ENCODE assay signal across 14 mouse cellular contexts in genomic region chr16:44238835-44239263, GRCm38 (mm10).
DNase-seq lines count a peak whose midpoint lies in the region; ATAC-seq lines count a peak whose summit lies in the region.
"Had no signal": no experiment of that assay in that cellular context is flagged by ENCODE, and none has a peak within 500 bp of the region (broad histone marks: within the 10 kb centered on the region; RNA-seq: fewer than 3 reads in every experiment).

No protein-coding gene starts in this region.

- no peaks in the 10 kb centered on the region for H3K27me3 ChIP-seq in forebrain, embryonic 14.5 days (replicated peaks; ENCODE audit: control insufficient read depth, insufficient read depth, low read length)
- H3K27me3 ChIP-seq in forebrain, embryonic 12.5 days, result no peaks in the 10 kb centered on the region
- H3K27me3 ChIP-seq: neural tube, embryonic 12.5 days; stomach, embryonic 15.5 days had no signal

- WGBS in forebrain, embryonic 14.5 days, result 58% methylated on average over 10 of the region's 10 CpGs
- WGBS in forebrain, embryonic 12.5 days, result 70% methylated on average over 10 of the region's 10 CpGs

- DNase-seq in forebrain, embryonic 14.5 days (ENCODE audit: low spot score), result peak; percentile 8
- DNase-seq in lung, postnatal 10 days, result peak; percentile 9
- DNase-seq in lung, adult 18-20 months, result no peak
- peak; percentile 46 to 50 for DNase-seq in layer of hippocampus, postnatal 14 days (ENCODE audit: low spot score in 2 of 2)
- DNase-seq in telencephalon, adult 2 months (ENCODE audit: low read depth, low spot score), result peak; percentile 62
- DNase-seq in urinary bladder, postnatal 10 days (ENCODE audit: low spot score), result no peak
- no peak for DNase-seq in embryo, embryonic 10 days (ENCODE audit: low spot score)
- DNase-seq: B cell, adult 2 months; cerebellum, postnatal 10 days; lung, postnatal 14 days had no signal

- H3K27ac ChIP-seq in forebrain, embryonic 14.5 days (ENCODE audit: low read depth, low read length), result no peak overlapping the region
- no peak overlapping the region for H3K27ac ChIP-seq in forebrain, embryonic 12.5 days
- H3K27ac ChIP-seq: kidney, postnatal 0 days; neural tube, embryonic 12.5 days; stomach, embryonic 15.5 days had no signal

- H3K4me2 ChIP-seq in forebrain, embryonic 14.5 days (ENCODE audit: low read length), result no peak overlapping the region
- H3K4me2 ChIP-seq in forebrain, embryonic 12.5 days, result no peak overlapping the region
- H3K4me2 ChIP-seq: neural tube, embryonic 12.5 days; stomach, embryonic 15.5 days had no signal

- H3K9me3 ChIP-seq in forebrain, embryonic 14.5 days (replicated peaks; ENCODE audit: control insufficient read depth, low read length), result no peaks in the 10 kb centered on the region
- no peaks in the 10 kb centered on the region for H3K9me3 ChIP-seq in forebrain, embryonic 12.5 days
- H3K9me3 ChIP-seq: neural tube, embryonic 12.5 days; stomach, embryonic 15.5 days had no signal

- ATAC-seq in forebrain, embryonic 14.5 days, result 0 out of 2 replicates have a peak, but pooled peaks have one; percentile 34
- ATAC-seq in forebrain, embryonic 12.5 days (ENCODE audit: low FRiP score), result no peak

- H3K36me3 ChIP-seq in forebrain, embryonic 14.5 days (ENCODE audit: control insufficient read depth, insufficient read depth, low read length), result no peaks in the 10 kb centered on the region
- H3K36me3 ChIP-seq in forebrain, embryonic 12.5 days (replicated peaks), result no peaks in the 10 kb centered on the region
- H3K36me3 ChIP-seq: neural tube, embryonic 12.5 days; stomach, embryonic 15.5 days had no signal

- H3K9ac ChIP-seq in forebrain, embryonic 14.5 days (ENCODE audit: low read length), result no peak overlapping the region
- no peak overlapping the region for H3K9ac ChIP-seq in forebrain, embryonic 12.5 days
- H3K9ac ChIP-seq: neural tube, embryonic 12.5 days; stomach, embryonic 15.5 days had no signal

- H3K4me3 ChIP-seq in forebrain, embryonic 14.5 days (ENCODE audit: low read depth, low read length), result no peak overlapping the region
- no peak overlapping the region for H3K4me3 ChIP-seq in forebrain, embryonic 12.5 days (replicated peaks)
- H3K4me3 ChIP-seq: neural tube, embryonic 12.5 days; stomach, embryonic 15.5 days had no signal

- no peaks in the 10 kb centered on the region for H3K4me1 ChIP-seq in forebrain, embryonic 14.5 days (ENCODE audit: control insufficient read depth, insufficient read depth, low read length)
- no peaks in the 10 kb centered on the region for H3K4me1 ChIP-seq in forebrain, embryonic 12.5 days
- H3K4me1 ChIP-seq: neural tube, embryonic 12.5 days; stomach, embryonic 15.5 days had no signal

Comparison
In these comparisons a context has a peak if more than half of its experiments do, and no peak if none do; other contexts are left out.
1. DNase-seq: peak in forebrain, embryonic 14.5 days (single experiment), lung, postnatal 10 days (single experiment), layer of hippocampus, postnatal 14 days (2 of 2) and telencephalon, adult 2 months (single experiment); none in lung, adult 18-20 months (0 of 2), urinary bladder, postnatal 10 days (single experiment) and embryo, embryonic 10 days (single experiment).